Mouse (Mus musculus) neutrophil, adult 59 days (primary cell): ENCODE measurements around the gene Uqcrq. TPM values are rescaled to one million over a fixed set of nuclear protein-coding genes. Genes with fewer than 3 reads are reported as not detected.

Source experiments
- total RNA-seq, 2 experiments: library from RNA; stranded (reverse); gene quantifications; 1 replicate in 1 of 2; 2 replicates in 1 of 2; pipeline ENCODE4 v1.2.4; 2023

Gene Uqcrq
- 100 to 1,000 TPM; 201 to 206 TPM for total RNA-seq

GRCm38 (mm10) chr11:53430670-53431346 is at the start of gene Uqcrq, which contains the start of gene Gdf9:
Uqcrq (minus strand) TSS chr11:53430831.
Gdf9 (plus strand) TSS chr11:53431023.

GRCm38 (mm10) chr11:53479783-53480301 is 49.2 kb upstream of the Uqcrq start, which contains the start of the genes Gm9945 and Sowaha:
Gm9945 (plus strand) TSS chr11:53480166.
Sowaha (minus strand) TSS chr11:53480274.

GRCm38 (mm10) chr11:53469968-53470695 is 39.5 kb upstream of the Uqcrq start, which contains the start of gene Gm9837:
Gm9837 (minus strand) TSS chr11:53470479.

GRCm38 (mm10) chr11:53456474-53457371 is 26.1 kb upstream of the Uqcrq start, which contains the start of the genes Gm10447 and Shroom1:
Gm10447 (minus strand) TSS chr11:53457110.
Shroom1 (plus strand) TSS chr11:53457205.

GRCm38 (mm10) chr11:53423036-53423435 is 7.6 kb downstream of the Uqcrq start, which contains the start of gene Leap2:
Leap2 (minus strand) TSS chr11:53423170.

Other genes with a start within 250 kb of the Uqcrq start
- 10 to 100 TPM; 57.5 to 63.3 TPM for gene Hspa4, start 130.4 kb downstream of the Uqcrq start, total RNA-seq
- 10 to 100 TPM in 1 of 2 experiments, 1 to 10 TPM in 1; 7.6 to 10.6 TPM for gene Zcchc10, start 106.2 kb downstream of the Uqcrq start, total RNA-seq
- 100 to 1,000 TPM in 1 of 2 experiments, 10 to 100 TPM in 1; 94.9 to 100 TPM for gene Aff4, start 80.0 kb downstream of the Uqcrq start, total RNA-seq
- gene Leap2, start 7.7 kb downstream of the Uqcrq start, total RNA-seq: not detected
- under 1 TPM; 0.58 to 0.71 TPM for gene Gdf9, start 192 bp upstream of the Uqcrq start, total RNA-seq
- gene Gm10447, start 26.3 kb upstream of the Uqcrq start, total RNA-seq: not detected
- gene Shroom1, start 26.4 kb upstream of the Uqcrq start, total RNA-seq: under 1 TPM; 0.18 to 0.60 TPM
- not detected for gene Gm9837, start 39.6 kb upstream of the Uqcrq start, total RNA-seq
- not detected for gene Gm9945, start 49.3 kb upstream of the Uqcrq start, total RNA-seq
- gene Sowaha, start 49.4 kb upstream of the Uqcrq start, total RNA-seq: under 1 TPM; 0.33 to 0.42 TPM
- 1 to 10 TPM; 4.6 to 8.5 TPM for gene Sept8, start 88.4 kb upstream of the Uqcrq start, total RNA-seq
- gene Kif3a, start 136.5 kb upstream of the Uqcrq start, total RNA-seq: 1 to 10 TPM; 1.6 to 4.2 TPM
- gene Il4, start 187.8 kb upstream of the Uqcrq start, total RNA-seq: not detected
- not detected for gene Il13, start 203.9 kb upstream of the Uqcrq start, total RNA-seq